13 mouse cellular contexts compared by ENCODE assay signal in genomic region chr1:156089561-156089960, GRCm38 (mm10). TPM values are rescaled to one million over a fixed set of nuclear protein-coding genes. Genes with fewer than 3 reads are reported as not detected.
DNase-seq lines count a peak whose midpoint lies in the region; ATAC-seq and TF ChIP-seq lines count a peak whose summit lies in the region.
"Had no signal": no experiment of that assay in that cellular context is flagged by ENCODE, and none has a peak within 500 bp of the region (broad histone marks: within the 10 kb centered on the region; RNA-seq: fewer than 3 reads in every experiment).

No protein-coding gene starts in this region.

- WGBS in forebrain, embryonic 12.5 days: 79% methylated on average over 8 of the region's 8 CpGs
- 78% methylated on average over 8 of the region's 8 CpGs for WGBS in forebrain, embryonic 13.5 days
- 70% methylated on average over 8 of the region's 8 CpGs for WGBS in midbrain, embryonic 12.5 days
- WGBS in midbrain, embryonic 11.5 days: 75% methylated on average over 8 of the region's 8 CpGs
- 67% methylated on average over 8 of the region's 8 CpGs for WGBS in liver, embryonic 12.5 days (ENCODE audit: insufficient replicate concordance)
- 78% methylated on average over 8 of the region's 8 CpGs for WGBS in heart, embryonic 10.5 days

- peaks cover 16% of the 10 kb centered on the region for H3K4me1 ChIP-seq in forebrain, embryonic 12.5 days
- peaks cover 10% of the 10 kb centered on the region; the same call in 1 of the 2 replicates for H3K4me1 ChIP-seq in forebrain, embryonic 13.5 days
- H3K4me1 ChIP-seq in midbrain, embryonic 12.5 days: 0 out of 2 replicates have a peak, but pooled peaks cover 7% of the 10 kb centered on the region
- no peaks in the 10 kb centered on the region for H3K4me1 ChIP-seq in midbrain, embryonic 11.5 days (ENCODE audit: control insufficient read depth, insufficient read depth, low read length)
- 0 out of 4 replicates have a peak, but pooled peaks cover 0 to 2% of the 10 kb centered on the region in 2 experiments for H3K4me1 ChIP-seq in ES-E14 (ENCODE audit: control insufficient read depth in 2 of 2, insufficient read depth in 2 of 2, low read length in 2 of 2, poor library complexity in 1 of 2)
- peaks cover 27% of the 10 kb centered on the region for H3K4me1 ChIP-seq in liver, embryonic 12.5 days
- H3K4me1 ChIP-seq in heart, embryonic 10.5 days: peaks cover 6% of the 10 kb centered on the region; the same call in 1 of the 2 replicates

- no peak overlapping the region for H3K27ac ChIP-seq in forebrain, embryonic 12.5 days
- no peak overlapping the region for H3K27ac ChIP-seq in forebrain, embryonic 13.5 days
- 0 out of 2 replicates have a peak overlapping the region, but pooled peaks have one; percentile 36 for H3K27ac ChIP-seq in midbrain, embryonic 12.5 days (replicated peaks)
- H3K27ac ChIP-seq in midbrain, embryonic 11.5 days (ENCODE audit: low read depth, low read length): no peak overlapping the region
- no peak overlapping the region for H3K27ac ChIP-seq in ES-E14 (ENCODE audit: insufficient read depth, low read depth, low read length, poor library complexity, severe bottlenecking)
- H3K27ac ChIP-seq in liver, embryonic 12.5 days: no peak overlapping the region
- H3K27ac ChIP-seq in heart, embryonic 10.5 days: no peak overlapping the region
- H3K27ac ChIP-seq: limb, embryonic 12.5 days had no signal

- in situ Hi-C loops in ES-E14 (cut with MboI; ENCODE audit: low sequenced_read_pairs in 2 of 2, unreplicated experiment in 2 of 2): no loop called here

- no peak overlapping the region for H3K9ac ChIP-seq in forebrain, embryonic 12.5 days
- H3K9ac ChIP-seq in forebrain, embryonic 13.5 days: no peak overlapping the region
- H3K9ac ChIP-seq in midbrain, embryonic 12.5 days (replicated peaks): no peak overlapping the region
- no peak overlapping the region for H3K9ac ChIP-seq in midbrain, embryonic 11.5 days (ENCODE audit: low read length)
- no peak overlapping the region for H3K9ac ChIP-seq in ES-E14 (ENCODE audit: insufficient read depth, low read depth, low read length, poor library complexity, severe bottlenecking)
- H3K9ac ChIP-seq in liver, embryonic 12.5 days: no peak overlapping the region
- H3K9ac ChIP-seq: limb, embryonic 12.5 days had no signal

- H3K4me2 ChIP-seq in forebrain, embryonic 12.5 days: no peak overlapping the region
- H3K4me2 ChIP-seq in forebrain, embryonic 13.5 days: no peak overlapping the region
- no peak overlapping the region for H3K4me2 ChIP-seq in midbrain, embryonic 12.5 days (replicated peaks)
- no peak overlapping the region for H3K4me2 ChIP-seq in midbrain, embryonic 11.5 days
- H3K4me2 ChIP-seq in liver, embryonic 12.5 days: no peak overlapping the region
- H3K4me2 ChIP-seq: limb, embryonic 12.5 days had no signal

- no peaks in the 10 kb centered on the region for H3K9me3 ChIP-seq in forebrain, embryonic 12.5 days
- H3K9me3 ChIP-seq in forebrain, embryonic 13.5 days (replicated peaks): no peaks in the 10 kb centered on the region
- H3K9me3 ChIP-seq in midbrain, embryonic 12.5 days: no peaks in the 10 kb centered on the region
- H3K9me3 ChIP-seq in midbrain, embryonic 11.5 days (ENCODE audit: control insufficient read depth, low read length): no peaks in the 10 kb centered on the region
- no peaks in the 10 kb centered on the region for H3K9me3 ChIP-seq in ES-E14 (ENCODE audit: control insufficient read depth, insufficient read depth, low read depth, low read length)
- H3K9me3 ChIP-seq in liver, embryonic 12.5 days (replicated peaks): no peaks in the 10 kb centered on the region
- no peaks in the 10 kb centered on the region for H3K9me3 ChIP-seq in heart, embryonic 10.5 days
- H3K9me3 ChIP-seq: limb, embryonic 12.5 days had no signal

- H3K36me3 ChIP-seq in forebrain, embryonic 12.5 days (replicated peaks): no peaks in the 10 kb centered on the region
- no peaks in the 10 kb centered on the region for H3K36me3 ChIP-seq in forebrain, embryonic 13.5 days (ENCODE audit: poor library complexity, severe bottlenecking)
- H3K36me3 ChIP-seq in midbrain, embryonic 12.5 days: no peaks in the 10 kb centered on the region
- no peaks in the 10 kb centered on the region for H3K36me3 ChIP-seq in midbrain, embryonic 11.5 days (ENCODE audit: control insufficient read depth, insufficient read depth, low read length)
- H3K36me3 ChIP-seq in ES-E14 (ENCODE audit: control insufficient read depth, insufficient read depth, low read length, poor library complexity, severe bottlenecking): no peaks in the 10 kb centered on the region
- H3K36me3 ChIP-seq in liver, embryonic 12.5 days: no peaks in the 10 kb centered on the region
- no peaks in the 10 kb centered on the region for H3K36me3 ChIP-seq in heart, embryonic 10.5 days
- H3K36me3 ChIP-seq: limb, embryonic 12.5 days had no signal

- no peak for DNase-seq in midbrain, embryonic 11.5 days (ENCODE audit: low spot score, missing footprints)
- peak; percentile 69 for DNase-seq in ES-E14 (ENCODE audit: low read depth, low spot score)
- DNase-seq in heart, embryonic 10.5 days (ENCODE audit: low spot score): no peak
- no peak for DNase-seq in yolk sac, embryonic 10.5 days (ENCODE audit: low spot score)
- DNase-seq: adrenal gland, postnatal 10 days; kidney, adult 11 months; lung, postnatal 10 days; thymus, adult 2 months had no signal

- peak; percentile 42 for ATAC-seq in forebrain, embryonic 12.5 days (ENCODE audit: low FRiP score)
- ATAC-seq in forebrain, embryonic 13.5 days: no peak
- ATAC-seq in midbrain, embryonic 12.5 days (ENCODE audit: low FRiP score, low read depth): peak; percentile 57; the same call in 1 of the 2 replicates
- no peak; the same call in none of the 2 replicates for ATAC-seq in midbrain, embryonic 11.5 days (ENCODE audit: low FRiP score)
- peak; percentile 48; the same call in 1 of the 2 replicates for ATAC-seq in liver, embryonic 12.5 days

- H3K4me3 ChIP-seq in forebrain, embryonic 12.5 days (replicated peaks): no peak overlapping the region
- H3K4me3 ChIP-seq in forebrain, embryonic 13.5 days: no peak overlapping the region
- no peak overlapping the region for H3K4me3 ChIP-seq in midbrain, embryonic 12.5 days
- no peak overlapping the region for H3K4me3 ChIP-seq in midbrain, embryonic 11.5 days (ENCODE audit: low read depth, low read length)
- H3K4me3 ChIP-seq in ES-E14 (ENCODE audit: insufficient read depth in 1 of 2, low read depth in 1 of 2, low read length in 2 of 2, poor library complexity in 1 of 2, severe bottlenecking in 1 of 2): no peak overlapping the region
- no peak overlapping the region for H3K4me3 ChIP-seq in liver, embryonic 12.5 days
- H3K4me3 ChIP-seq in heart, embryonic 10.5 days: no peak overlapping the region
- H3K4me3 ChIP-seq: limb, embryonic 12.5 days had no signal

- no peaks in the 10 kb centered on the region for H3K27me3 ChIP-seq in forebrain, embryonic 12.5 days
- H3K27me3 ChIP-seq in forebrain, embryonic 13.5 days: no peaks in the 10 kb centered on the region
- 0 out of 2 replicates have a peak, but pooled peaks cover 8% of the 10 kb centered on the region for H3K27me3 ChIP-seq in midbrain, embryonic 12.5 days
- no peaks in the 10 kb centered on the region for H3K27me3 ChIP-seq in midbrain, embryonic 11.5 days (ENCODE audit: control insufficient read depth, insufficient read depth, low read length)
- H3K27me3 ChIP-seq in liver, embryonic 12.5 days (replicated peaks): no peaks in the 10 kb centered on the region
- 0 out of 2 replicates have a peak, but pooled peaks cover 9% of the 10 kb centered on the region for H3K27me3 ChIP-seq in heart, embryonic 10.5 days (ENCODE audit: insufficient read depth, poor library complexity, severe bottlenecking)
- H3K27me3 ChIP-seq: limb, embryonic 12.5 days had no signal

TF ChIP-seq in ES-E14, 5 proteins besides CTCF, POLR2A, EP300 and RAD21:
- no peak for TF ChIP-seq ZNF384 (IDR thresholded peaks at IDR 0.05; ENCODE audit: low read depth, low read length)
- no peak for TF ChIP-seq CHD2 (IDR thresholded peaks at IDR 0.05; ENCODE audit: low read depth, low read length)
- no peak for TF ChIP-seq MAFK (IDR thresholded peaks at IDR 0.05; ENCODE audit: insufficient read depth, low read depth, low read length)
- TF ChIP-seq ZC3H11A (IDR thresholded peaks at IDR 0.05; ENCODE audit: borderline replicate concordance, low read depth, low read length): no peak
- TF ChIP-seq HCFC1 (IDR thresholded peaks at IDR 0.05; ENCODE audit: borderline replicate concordance, insufficient read depth, low read length): no peak

RNA-seq across cellular contexts. Expression of gene Tor1aip1, which starts 53.3 kb away (rescaled TPM):
- 37.9 and 40.6 TPM in 2 replicates for polyA plus RNA-seq in forebrain, embryonic 12.5 days (2016; fragmentation: Nextera tagmentation; extraction: Ambion mirVana)
- 34.7 and 37.1 TPM in 2 replicates for polyA plus RNA-seq in forebrain, embryonic 13.5 days (2015; fragmentation: Nextera tagmentation; extraction: Ambion mirVana)
- 37.6 and 41.3 TPM in 2 replicates for polyA plus RNA-seq in midbrain, embryonic 12.5 days (2016; fragmentation: Nextera tagmentation; extraction: Ambion mirVana)
- polyA plus RNA-seq in midbrain, embryonic 11.5 days (2014; fragmentation: Nextera tagmentation; extraction: Ambion mirVana): 35.3 and 37.8 TPM in 2 replicates
- 27.9 and 28.5 TPM in 2 replicates for total RNA-seq in ES-E14 (2012; rRNA removed)
- polyA plus RNA-seq in liver, embryonic 12.5 days (2016; fragmentation: Nextera tagmentation; extraction: Ambion mirVana): 26.4 and 27.6 TPM in 2 replicates
- polyA plus RNA-seq in heart, embryonic 10.5 days (2016; fragmentation: Nextera tagmentation; extraction: Ambion mirVana): 35.6 and 38.8 TPM in 2 replicates

RNA-seq across cellular contexts. Expression of gene Tor1aip2, which starts 54.4 kb away (rescaled TPM):
- polyA plus RNA-seq in forebrain, embryonic 12.5 days (2016; fragmentation: Nextera tagmentation; extraction: Ambion mirVana): 89.3 and 91.0 TPM in 2 replicates
- polyA plus RNA-seq in forebrain, embryonic 13.5 days (2015; fragmentation: Nextera tagmentation; extraction: Ambion mirVana): 79.6 and 83.9 TPM in 2 replicates
- polyA plus RNA-seq in midbrain, embryonic 12.5 days (2016; fragmentation: Nextera tagmentation; extraction: Ambion mirVana): 95.0 and 95.6 TPM in 2 replicates
- 115 and 131 TPM in 2 replicates for polyA plus RNA-seq in midbrain, embryonic 11.5 days (2014; fragmentation: Nextera tagmentation; extraction: Ambion mirVana)
- total RNA-seq in ES-E14 (2012; rRNA removed): 94.3 and 107 TPM in 2 replicates
- 64.2 and 67.4 TPM in 2 replicates for polyA plus RNA-seq in liver, embryonic 12.5 days (2016; fragmentation: Nextera tagmentation; extraction: Ambion mirVana)
- polyA plus RNA-seq in heart, embryonic 10.5 days (2016; fragmentation: Nextera tagmentation; extraction: Ambion mirVana): 92.8 and 108 TPM in 2 replicates

Comparison
In these comparisons a context has a peak if more than half of its experiments do, and no peak if none do; other contexts are left out.
1. ATAC-seq: peak in forebrain, embryonic 12.5 days (single experiment), midbrain, embryonic 12.5 days (single experiment) and liver, embryonic 12.5 days (single experiment); none in forebrain, embryonic 13.5 days (single experiment) and midbrain, embryonic 11.5 days (single experiment).